Mouse (Mus musculus) urinary bladder, adult 2 months (tissue): Measurements from ENCODE around the gene Kif5c. TPM values are rescaled to one million over a fixed set of nuclear protein-coding genes. Genes with fewer than 3 reads are reported as not detected.

Experiments
- DNase-seq: peaks from one replicate; pipeline ENCODE4 v3.0.0; 2022; ENCODE audit warnings: low spot score
- polyA plus RNA-seq: library from polyadenylated mRNA; depleted of rRNA; stranded (reverse); fragments of >200 nt; gene quantifications from 2 replicates; pipeline ENCODE4 v1.2.3, GENCODE M21; 2012; rRNA removed

Kif5c gene
- polyA plus RNA-seq: 2.7 and 3.4 TPM in 2 replicates

GRCm38 (mm10) chr2:49618829-49619718 lies at the start of gene Kif5c:
Kif5c (plus strand) TSS chr2:49619298.
- peak; percentile 59 for DNase-seq

GRCm38 (mm10) chr2:49569862-49570777 lies 49.0 kb upstream of the Kif5c start:
- DNase-seq: no peak

- DNase-seq: no peak
Observed at GRCm38 (mm10) chr2:49570778-49571101, 48.4 kb upstream of the Kif5c start.

- no peak for DNase-seq
Observed at GRCm38 (mm10) chr2:49571159-49571920, 47.8 kb upstream of the Kif5c start.

GRCm38 (mm10) chr2:49572111-49572642 lies 46.9 kb upstream of the Kif5c start:
- no peak for DNase-seq

GRCm38 (mm10) chr2:49572684-49573083 lies 46.4 kb upstream of the Kif5c start:
- DNase-seq: no peak

GRCm38 (mm10) chr2:49573282-49573681 lies 45.8 kb upstream of the Kif5c start:
- no peak for DNase-seq

GRCm38 (mm10) chr2:49580585-49580984 lies 38.5 kb upstream of the Kif5c start:
- no peak for DNase-seq

GRCm38 (mm10) chr2:49582546-49582945 lies 36.6 kb upstream of the Kif5c start:
- DNase-seq: no peak

- no peak for DNase-seq
Observed at GRCm38 (mm10) chr2:49583311-49583710, 35.8 kb upstream of the Kif5c start.

GRCm38 (mm10) chr2:49590450-49590849 lies 28.6 kb upstream of the Kif5c start:
- no peak for DNase-seq

GRCm38 (mm10) chr2:49592926-49593325 lies 26.2 kb upstream of the Kif5c start:
- no peak for DNase-seq

- DNase-seq: no peak
Observed at GRCm38 (mm10) chr2:49594886-49595285, 24.2 kb upstream of the Kif5c start.

GRCm38 (mm10) chr2:49596318-49596717 lies 22.8 kb upstream of the Kif5c start:
- DNase-seq: no peak

- no peak for DNase-seq
Observed at GRCm38 (mm10) chr2:49600021-49600681, 18.9 kb upstream of the Kif5c start.

GRCm38 (mm10) chr2:49602791-49603349 lies 16.2 kb upstream of the Kif5c start:
- DNase-seq: no peak

- DNase-seq: no peak
Observed at GRCm38 (mm10) chr2:49609611-49610010, 9.5 kb upstream of the Kif5c start.

GRCm38 (mm10) chr2:49616765-49617164 lies 2.3 kb upstream of the Kif5c start:
- no peak for DNase-seq

- no peak for DNase-seq
Observed at GRCm38 (mm10) chr2:49619719-49620522, 823 bp downstream of the Kif5c start.

- DNase-seq: no peak
Observed at GRCm38 (mm10) chr2:49620626-49621117, 1.6 kb downstream of the Kif5c start.
